Mouse (Mus musculus): ENCODE measurements around the gene Camk2n1. TPM values are rescaled to one million over a fixed set of nuclear protein-coding genes. Genes with fewer than 3 reads are reported as not detected.

Gene Camk2n1
- polyA plus RNA-seq (2015; fragmentation: Nextera tagmentation; extraction: Ambion mirVana), result 2.4 and 2.5 TPM in 2 replicates

DNA sequence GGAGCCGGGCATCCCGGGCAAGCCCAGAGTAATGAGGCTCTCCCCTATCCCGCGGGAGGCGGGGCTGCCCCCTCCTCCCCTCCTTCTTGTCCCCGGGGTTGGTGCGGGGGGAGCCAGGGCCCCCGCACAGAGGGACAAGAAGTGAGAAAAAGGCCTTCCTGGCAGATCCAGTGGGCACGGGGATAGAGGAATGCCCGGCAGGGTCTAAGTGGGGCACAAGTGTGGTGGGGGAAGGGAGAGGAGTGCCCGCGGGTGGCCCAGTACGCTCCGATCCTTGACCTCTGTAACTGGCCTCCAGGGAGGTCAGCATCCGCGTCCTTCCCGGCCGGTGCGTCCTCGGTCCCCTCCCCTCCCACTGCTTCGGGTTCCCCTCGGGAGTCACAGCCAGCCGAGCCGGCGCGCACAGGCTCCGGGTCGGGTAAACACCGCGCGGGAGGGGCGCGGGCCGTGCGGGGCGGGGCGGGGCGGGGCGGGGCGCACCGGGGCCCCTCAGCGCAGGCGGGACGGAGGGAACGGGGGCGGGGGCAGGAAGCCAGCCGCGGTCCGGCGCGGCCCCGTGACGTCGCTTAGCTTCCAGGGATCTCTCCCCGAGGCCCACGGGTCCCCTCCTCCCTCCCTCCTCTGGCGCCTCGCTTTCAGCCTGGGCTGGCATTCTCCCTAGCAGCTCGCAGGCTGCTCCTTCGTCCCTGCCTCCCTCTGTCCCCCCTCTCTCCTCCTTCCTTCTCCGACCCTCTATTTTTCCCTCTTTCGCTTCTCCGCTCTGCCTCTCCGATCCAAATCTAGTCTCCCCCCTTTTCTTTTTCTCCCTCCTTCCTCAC lies at the start of gene Camk2n1:
Gene Camk2n1, plus strand, starts transcription at position 562 of the 818 bp plus-strand sequence.
- ATAC-seq (ENCODE audit: insufficient number of reproducible peaks, insufficient read depth, low FRiP score, low TSS enrichment, low read depth), result peak; percentile 74
- no peaks in the 10 kb centered on the region for H3K36me3 ChIP-seq
- H3K27me3 ChIP-seq, result peaks cover 78% of the 10 kb centered on the region
- peaks cover 24% of the 10 kb centered on the region for H3K4me1 ChIP-seq
- peak within 1 kb of the TSS; percentile 90 for H3K4me2 ChIP-seq
- WGBS, result 1% methylated on average over 58 of the region's 64 CpGs
- H3K27ac ChIP-seq, result peak within 1 kb of the TSS; percentile 81
- H3K4me3 ChIP-seq, result peak within 1 kb of the TSS; percentile 57
- no peaks in the 10 kb centered on the region for H3K9me3 ChIP-seq
- peak within 1 kb of the TSS; percentile 79 for H3K9ac ChIP-seq

DNA sequence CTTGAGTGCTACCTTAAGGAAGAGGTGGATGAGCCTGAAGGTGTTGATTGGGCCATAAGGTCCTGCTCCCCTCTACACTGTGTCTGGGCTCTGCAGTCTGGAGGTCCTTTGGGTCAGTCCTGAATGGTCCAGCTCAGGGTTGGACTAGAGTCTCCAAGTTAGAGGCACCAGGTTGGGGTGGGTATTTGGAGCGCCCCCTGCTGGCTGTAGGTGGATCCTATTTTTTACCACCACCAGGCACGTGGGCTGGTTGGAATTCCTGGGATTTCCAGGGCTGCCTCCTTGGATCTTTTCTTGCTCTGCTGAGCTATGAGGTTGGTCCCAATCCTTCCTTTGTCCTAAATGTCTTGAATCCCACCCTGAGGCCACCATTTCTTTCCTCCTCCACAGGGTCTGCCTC lies 49.3 kb upstream of the Camk2n1 start:
- Histone ChIP-seq H3K9me3 (no peaks in the 10 kb centered on the region), H3K27me3 (peaks cover 9% of the 10 kb centered on the region), H3K9ac (no peak overlapping the region), H3K27ac (no peak overlapping the region), H3K4me3 (no peak overlapping the region), H3K36me3 (no peaks in the 10 kb centered on the region), H3K4me2 (no peak overlapping the region), H3K4me1 (no peaks in the 10 kb centered on the region)
- 4% methylated on average over 2 of the region's 2 CpGs for WGBS
- no peak for ATAC-seq (ENCODE audit: insufficient number of reproducible peaks, insufficient read depth, low FRiP score, low TSS enrichment, low read depth)

DNA sequence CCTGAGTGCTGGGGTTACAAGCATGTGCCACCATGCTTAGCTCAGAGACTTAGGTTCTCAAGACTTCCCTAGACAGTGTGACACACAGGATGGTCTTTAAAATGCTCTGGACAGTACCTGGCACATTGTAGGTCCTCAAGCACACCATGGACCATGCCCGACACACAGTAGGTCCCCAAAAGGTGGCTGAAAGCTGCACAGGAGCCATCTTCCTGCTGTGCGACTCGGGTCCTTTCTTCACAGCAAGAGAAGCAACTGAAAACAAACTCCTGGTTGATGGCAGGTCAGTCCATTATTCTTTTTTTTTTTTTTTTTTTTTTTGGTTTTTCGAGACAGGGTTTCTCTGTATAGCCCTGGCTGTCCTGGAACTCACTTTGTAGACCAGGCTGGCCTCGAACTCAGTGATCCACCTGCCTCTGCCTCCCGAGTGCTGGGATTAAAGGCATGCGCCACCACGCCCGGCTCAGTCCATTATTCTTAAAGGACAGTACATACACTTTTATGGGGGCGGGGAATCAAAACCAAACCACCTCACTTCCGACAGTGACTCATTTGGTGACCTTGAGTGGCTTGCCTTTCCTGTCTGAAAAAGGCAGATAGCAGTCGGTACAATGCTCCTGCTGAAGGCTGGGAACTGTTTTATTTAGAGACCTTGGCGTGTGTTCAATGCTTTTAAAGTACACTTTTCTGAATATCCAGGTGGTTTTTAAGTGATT lies 46.5 kb upstream of the Camk2n1 start:
- no peaks in the 10 kb centered on the region for H3K36me3 ChIP-seq
- no peak overlapping the region for H3K4me3 ChIP-seq
- H3K4me2 ChIP-seq, result no peak overlapping the region
- peaks cover 25% of the 10 kb centered on the region for H3K27me3 ChIP-seq
- no peaks in the 10 kb centered on the region for H3K4me1 ChIP-seq
- ATAC-seq (ENCODE audit: insufficient number of reproducible peaks, insufficient read depth, low FRiP score, low TSS enrichment, low read depth), result no peak
- H3K9ac ChIP-seq, result no peak overlapping the region
- no peak overlapping the region for H3K27ac ChIP-seq
- 73% methylated on average over 12 of the region's 13 CpGs for WGBS
- H3K9me3 ChIP-seq, result no peaks in the 10 kb centered on the region

DNA sequence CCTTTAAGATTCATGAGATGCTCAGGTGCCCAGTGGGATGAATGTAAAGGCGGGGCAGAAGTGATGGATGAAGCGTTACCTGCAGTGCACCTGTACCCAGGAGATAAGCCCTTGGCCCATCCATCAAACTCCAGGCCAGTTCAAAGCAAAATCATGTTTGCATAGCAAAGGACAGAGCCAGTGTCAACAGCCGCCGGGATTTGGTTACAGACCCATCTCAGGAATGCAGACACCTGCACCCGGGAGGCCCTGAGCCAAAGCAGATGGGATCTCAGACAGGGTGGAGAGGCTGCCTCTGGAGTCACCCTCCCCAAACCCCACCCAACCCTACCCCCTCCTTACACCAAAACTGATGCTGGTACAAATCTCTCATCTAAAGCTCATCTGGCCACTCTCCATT lies 43.1 kb upstream of the Camk2n1 start:
- H3K9me3 ChIP-seq, result no peaks in the 10 kb centered on the region
- H3K27me3 ChIP-seq, result peaks cover 45% of the 10 kb centered on the region
- ATAC-seq (ENCODE audit: insufficient number of reproducible peaks, insufficient read depth, low FRiP score, low TSS enrichment, low read depth), result 0 out of 2 replicates have a peak, but pooled peaks have one; percentile 52

DNA sequence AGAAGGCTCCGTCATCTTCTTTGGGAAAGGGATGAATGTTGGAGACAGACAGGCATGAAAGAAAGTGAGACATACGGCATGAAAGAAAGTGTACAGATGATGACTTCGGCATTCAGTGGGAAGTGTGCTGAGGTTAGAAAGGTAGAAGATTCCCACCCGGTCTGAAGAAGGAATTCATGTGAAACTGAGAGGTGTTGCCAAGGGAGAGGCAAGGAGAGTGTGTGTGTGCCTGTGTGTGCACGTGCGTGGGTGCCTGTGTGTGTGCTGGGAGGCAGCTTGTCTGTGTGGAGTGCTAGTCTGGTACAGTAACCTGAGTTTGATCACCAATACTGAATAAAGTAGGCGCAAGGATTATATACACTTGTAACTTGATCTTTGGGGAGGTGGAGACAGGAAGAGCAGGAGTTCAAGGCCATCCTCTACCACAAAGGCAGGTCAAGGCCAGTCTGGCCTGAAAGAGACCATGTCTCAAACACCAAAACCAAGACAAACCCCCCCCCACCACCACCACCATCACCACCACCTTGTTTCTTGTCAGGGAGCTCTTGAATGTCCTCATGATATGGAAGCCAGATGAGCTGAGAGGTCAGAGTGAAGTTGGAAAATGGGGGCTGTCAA lies 42.5 kb upstream of the Camk2n1 start:
- Histone ChIP-seq H3K27ac (no peak overlapping the region), H3K36me3 (no peaks in the 10 kb centered on the region), H3K27me3 (peaks cover 51% of the 10 kb centered on the region), H3K9ac (no peak overlapping the region), H3K4me2 (no peak overlapping the region), H3K4me3 (no peak overlapping the region), H3K4me1 (peaks cover 9% of the 10 kb centered on the region; the same call in 1 of the 2 replicates), H3K9me3 (no peaks in the 10 kb centered on the region)
- 50% methylated on average over 7 of the region's 7 CpGs for WGBS
- no peak for ATAC-seq (ENCODE audit: insufficient number of reproducible peaks, insufficient read depth, low FRiP score, low TSS enrichment, low read depth)

More for the DNA sequence above, 43.1 kb upstream of the Camk2n1 start:
- peaks cover 9% of the 10 kb centered on the region; the same call in 1 of the 2 replicates for H3K4me1 ChIP-seq
- H3K9ac ChIP-seq, result no peak overlapping the region
- no peak overlapping the region for H3K4me2 ChIP-seq
- H3K27ac ChIP-seq, result no peak overlapping the region
- H3K4me3 ChIP-seq, result no peak overlapping the region
- WGBS, result 9% methylated on average over 5 of the region's 5 CpGs
- no peaks in the 10 kb centered on the region for H3K36me3 ChIP-seq

DNA sequence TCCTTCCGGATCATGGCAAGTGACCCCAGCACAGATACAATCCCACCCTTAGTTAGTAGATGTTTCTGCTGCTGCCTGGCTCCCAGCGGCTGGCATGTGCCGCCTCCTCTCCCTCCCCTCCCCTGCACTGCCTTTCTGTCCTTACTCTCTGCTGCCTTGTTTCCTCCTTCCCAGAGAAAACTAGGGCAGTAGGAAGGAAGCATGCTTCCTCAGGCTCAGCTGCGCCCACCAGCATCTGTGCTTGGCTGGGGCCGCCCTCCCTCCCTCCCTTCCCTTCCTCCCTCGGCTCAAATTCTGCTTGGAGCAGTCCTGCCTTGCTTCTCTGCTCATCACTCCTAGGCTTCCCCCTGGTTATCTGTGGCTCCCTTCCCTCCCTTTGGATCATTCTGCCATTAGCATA lies 39.4 kb upstream of the Camk2n1 start:
- H3K27me3 ChIP-seq, result peaks cover 60% of the 10 kb centered on the region
- 9% methylated on average over 6 of the region's 6 CpGs for WGBS
- H3K9ac ChIP-seq, result peak overlapping the region; percentile 58
- no peak for ATAC-seq (ENCODE audit: insufficient number of reproducible peaks, insufficient read depth, low FRiP score, low TSS enrichment, low read depth)
- no peak overlapping the region for H3K4me3 ChIP-seq
- no peaks in the 10 kb centered on the region; the same call in 1 of the 2 replicates for H3K9me3 ChIP-seq
- H3K27ac ChIP-seq, result no peak overlapping the region
- H3K4me1 ChIP-seq, result peaks cover 9% of the 10 kb centered on the region; the same call in 1 of the 2 replicates
- H3K4me2 ChIP-seq, result no peak overlapping the region
- no peaks in the 10 kb centered on the region for H3K36me3 ChIP-seq

DNA sequence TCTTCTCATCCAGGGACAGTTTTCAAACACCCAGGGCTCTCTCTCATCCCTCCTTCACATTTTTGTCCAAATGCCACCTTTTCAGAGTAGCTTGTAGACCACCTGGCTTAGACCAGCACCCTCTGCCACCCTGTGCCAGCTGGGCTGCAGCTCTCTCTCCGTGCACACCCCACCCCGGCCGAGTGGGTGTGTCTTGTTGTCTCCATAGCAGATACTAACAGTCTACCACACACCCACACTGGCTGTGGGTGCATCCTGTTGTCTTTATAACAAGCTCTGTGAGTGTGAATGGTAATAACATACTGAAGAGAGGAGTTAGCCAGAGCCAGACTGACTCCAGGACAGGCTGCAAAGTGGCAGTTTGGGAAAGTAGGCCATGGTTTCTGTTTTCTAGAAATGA lies 38.1 kb upstream of the Camk2n1 start:
- Histone ChIP-seq H3K27ac (no peak overlapping the region), H3K9me3 (no peaks in the 10 kb centered on the region; the same call in 1 of the 2 replicates), H3K27me3 (peaks cover 54% of the 10 kb centered on the region), H3K9ac (no peak overlapping the region), H3K4me1 (peaks cover 9% of the 10 kb centered on the region; the same call in 1 of the 2 replicates), H3K4me2 (no peak overlapping the region), H3K36me3 (no peaks in the 10 kb centered on the region), H3K4me3 (no peak overlapping the region)
- ATAC-seq (ENCODE audit: insufficient number of reproducible peaks, insufficient read depth, low FRiP score, low TSS enrichment, low read depth), result no peak
- 75% methylated on average over 3 of the region's 3 CpGs for WGBS

DNA sequence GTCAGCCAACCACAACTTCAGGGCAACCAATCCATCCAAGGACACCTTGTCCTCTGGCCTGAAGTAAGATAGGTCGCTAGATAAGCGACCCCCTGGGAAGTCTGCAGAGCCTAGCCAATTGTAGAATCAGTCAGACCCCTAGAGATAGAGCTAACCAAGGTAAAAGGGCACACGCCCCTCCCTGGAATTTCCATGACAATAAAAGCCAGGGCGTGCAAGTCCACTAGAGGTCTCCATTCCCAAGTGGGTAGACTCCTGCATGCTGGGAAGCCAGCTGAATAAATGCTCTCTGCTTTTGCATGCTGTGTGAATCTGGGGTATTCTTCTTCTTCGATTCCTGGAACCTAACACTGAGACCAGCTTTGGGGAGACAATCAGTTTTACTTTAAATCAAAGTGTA lies 37.7 kb upstream of the Camk2n1 start:
- no peak overlapping the region for H3K27ac ChIP-seq
- H3K9ac ChIP-seq, result no peak overlapping the region
- H3K4me3 ChIP-seq, result no peak overlapping the region
- no peaks in the 10 kb centered on the region for H3K36me3 ChIP-seq
- H3K27me3 ChIP-seq, result peaks cover 54% of the 10 kb centered on the region
- 57% methylated on average over 5 of the region's 5 CpGs for WGBS
- no peak overlapping the region for H3K4me2 ChIP-seq
- no peak for ATAC-seq (ENCODE audit: insufficient number of reproducible peaks, insufficient read depth, low FRiP score, low TSS enrichment, low read depth)
- H3K9me3 ChIP-seq, result no peaks in the 10 kb centered on the region; the same call in 1 of the 2 replicates
- peaks cover 9% of the 10 kb centered on the region; the same call in 1 of the 2 replicates for H3K4me1 ChIP-seq

DNA sequence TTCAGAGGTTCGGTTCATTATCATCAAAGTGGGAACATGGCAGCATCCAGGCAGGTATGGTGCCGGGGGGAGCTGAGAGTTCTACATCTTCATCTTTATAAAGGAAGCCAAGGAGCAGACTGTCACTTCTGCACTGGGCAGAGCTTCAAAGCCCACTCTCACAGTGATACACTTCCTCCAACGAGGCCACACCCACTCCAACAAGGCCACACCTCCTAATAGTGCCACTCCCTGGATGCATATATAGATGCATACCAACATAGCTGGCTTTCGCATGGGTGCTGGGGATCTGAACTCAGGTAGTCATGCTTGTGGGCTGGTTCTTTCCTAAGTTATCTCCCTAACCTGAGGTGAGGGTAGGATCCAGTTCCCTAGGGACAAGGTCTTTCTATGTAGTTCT lies 36.2 kb upstream of the Camk2n1 start:
- H3K4me3 ChIP-seq, result no peak overlapping the region
- no peak overlapping the region for H3K27ac ChIP-seq
- no peaks in the 10 kb centered on the region for H3K36me3 ChIP-seq
- no peak overlapping the region for H3K4me2 ChIP-seq
- H3K9ac ChIP-seq, result no peak overlapping the region
- H3K9me3 ChIP-seq, result no peaks in the 10 kb centered on the region; the same call in 1 of the 2 replicates
- peaks cover 45% of the 10 kb centered on the region for H3K27me3 ChIP-seq
- WGBS, result 76% methylated on average over 4 of the region's 4 CpGs
- no peak for ATAC-seq (ENCODE audit: insufficient number of reproducible peaks, insufficient read depth, low FRiP score, low TSS enrichment, low read depth)
- H3K4me1 ChIP-seq, result peaks cover 9% of the 10 kb centered on the region; the same call in 1 of the 2 replicates

DNA sequence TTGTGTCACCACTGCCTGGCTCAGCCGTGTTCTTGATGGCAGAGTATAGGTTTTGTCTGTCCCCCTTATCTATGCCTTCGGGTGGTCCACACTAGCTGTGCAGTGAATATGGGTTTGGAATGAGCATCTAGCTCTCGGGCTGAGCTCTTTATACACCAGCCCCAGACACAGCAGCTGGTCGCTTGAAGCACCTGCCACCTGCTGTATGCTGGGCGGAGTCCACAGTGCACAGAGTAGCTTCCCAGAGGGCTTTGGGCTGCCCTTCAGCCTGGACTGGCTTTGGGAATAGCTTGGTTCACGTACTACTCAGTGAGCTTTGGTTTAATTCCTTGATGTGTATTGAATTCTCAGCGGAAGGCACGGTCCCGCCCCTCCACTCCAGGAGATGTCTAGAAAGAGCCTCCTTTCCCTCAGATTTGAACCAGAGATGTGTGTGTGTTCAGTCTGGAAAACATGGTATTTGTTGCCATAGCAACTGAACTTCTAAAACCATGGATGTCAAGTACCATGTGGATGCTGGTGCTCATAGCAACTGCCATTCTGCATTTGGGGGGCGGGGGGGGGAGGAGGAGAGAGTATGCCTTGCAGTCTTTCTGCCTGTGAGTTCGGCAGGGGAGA lies 35.7 kb upstream of the Camk2n1 start:
- no peak for ATAC-seq (ENCODE audit: insufficient number of reproducible peaks, insufficient read depth, low FRiP score, low TSS enrichment, low read depth)
- Histone ChIP-seq H3K27ac (no peak overlapping the region), H3K4me1 (peaks cover 9% of the 10 kb centered on the region; the same call in 1 of the 2 replicates), H3K36me3 (no peaks in the 10 kb centered on the region), H3K9ac (no peak overlapping the region), H3K4me3 (no peak overlapping the region), H3K4me2 (no peak overlapping the region), H3K9me3 (no peaks in the 10 kb centered on the region; the same call in 1 of the 2 replicates), H3K27me3 (peaks cover 43% of the 10 kb centered on the region)
- WGBS, result 63% methylated on average over 11 of the region's 11 CpGs

DNA sequence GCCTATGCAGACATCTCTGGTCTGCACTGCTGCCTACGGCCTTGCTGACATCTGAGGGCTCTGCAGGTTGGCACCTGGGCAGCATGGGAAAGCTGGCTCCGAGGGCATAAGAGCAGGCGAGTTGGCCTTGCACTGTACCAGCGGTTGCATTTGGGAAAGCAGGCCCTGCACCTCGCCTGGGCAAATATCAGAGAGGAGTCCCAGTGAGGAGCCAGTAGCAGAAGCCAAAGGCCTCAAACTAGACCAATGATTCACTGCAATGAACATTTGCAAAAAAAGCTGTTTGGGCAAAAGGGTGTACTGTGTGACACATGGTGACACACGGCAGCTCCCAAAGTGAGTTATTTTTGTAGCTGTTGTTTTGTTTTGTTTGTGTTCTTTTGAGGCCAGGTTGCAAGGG lies 29.1 kb upstream of the Camk2n1 start:
- Histone ChIP-seq H3K36me3 (no peaks in the 10 kb centered on the region), H3K27me3 (peaks cover 8% of the 10 kb centered on the region), H3K4me2 (no peak overlapping the region), H3K4me3 (no peak overlapping the region), H3K9me3 (no peaks in the 10 kb centered on the region), H3K9ac (no peak overlapping the region), H3K27ac (no peak overlapping the region), H3K4me1 (no peaks in the 10 kb centered on the region)
- 79% methylated on average over 6 of the region's 6 CpGs for WGBS
- no peak for ATAC-seq (ENCODE audit: insufficient number of reproducible peaks, insufficient read depth, low FRiP score, low TSS enrichment, low read depth)
